Mouse (Mus musculus) ES-Bruce4 (cell line): ENCODE measurements at regions not wholly inside any gene's neighbourhood (a gene's known extent, or its start where the extent isn't known, plus 50 kb on each side); places are given as distances from the start of the nearest gene placed in this dataset.

Source experiments
- H3K27ac ChIP-seq: 2 replicates; pipeline ENCODE4 v1.5.1; 2012; ENCODE audit warnings: low read length, inconsistent platforms; ENCODE audit not compliant: insufficient read depth
- H3K27me3 ChIP-seq: 2 replicates; pipeline ENCODE4 v1.6.1; 2012; ENCODE audit warnings: mild to moderate bottlenecking, low read length, inconsistent platforms; ENCODE audit not compliant: control insufficient read depth, poor library complexity, insufficient read depth, severe bottlenecking
- H3K36me3 ChIP-seq: 2 replicates; pipeline ENCODE4 v1.6.1; 2012; ENCODE audit warnings: inconsistent platforms, mild to moderate bottlenecking, low read length, moderate library complexity; ENCODE audit not compliant: control insufficient read depth, poor library complexity, insufficient read depth, severe bottlenecking
- H3K4me1 ChIP-seq: one replicate; pipeline ENCODE4 v1.8.1; 2011; ENCODE audit warnings: low read length; ENCODE audit not compliant: control insufficient read depth, insufficient read depth
- H3K4me3 ChIP-seq: 2 replicates; pipeline ENCODE4 v1.5.1; 2011; ENCODE audit warnings: low read depth, mild to moderate bottlenecking, low read length
- H3K9ac ChIP-seq: 2 replicates; pipeline ENCODE4 v1.6.1; 2012; ENCODE audit warnings: low read depth, mild to moderate bottlenecking, inconsistent platforms; ENCODE audit not compliant: poor library complexity, severe bottlenecking
- H3K9me3 ChIP-seq: replicated peaks from 2 replicates; pipeline ENCODE4 v1.6.1; 2012; ENCODE audit warnings: mild to moderate bottlenecking, low read length, inconsistent platforms; ENCODE audit not compliant: control insufficient read depth, poor library complexity, insufficient read depth, severe bottlenecking
- CTCF ChIP-seq: IDR thresholded peaks from one replicate; pipeline ENCODE4 v1.8.1; 2011; ENCODE audit warnings: low read depth, low read length
- EP300 ChIP-seq: IDR thresholded peaks from 2 replicates; pipeline ENCODE4 v1.6.1; 2011; ENCODE audit warnings: low read depth, low read length; ENCODE audit not compliant: insufficient read depth
- POLR2A ChIP-seq: IDR thresholded peaks from one replicate; pipeline ENCODE4 v1.8.1; 2011; ENCODE audit warnings: low read length; ENCODE audit not compliant: insufficient read depth

DNA sequence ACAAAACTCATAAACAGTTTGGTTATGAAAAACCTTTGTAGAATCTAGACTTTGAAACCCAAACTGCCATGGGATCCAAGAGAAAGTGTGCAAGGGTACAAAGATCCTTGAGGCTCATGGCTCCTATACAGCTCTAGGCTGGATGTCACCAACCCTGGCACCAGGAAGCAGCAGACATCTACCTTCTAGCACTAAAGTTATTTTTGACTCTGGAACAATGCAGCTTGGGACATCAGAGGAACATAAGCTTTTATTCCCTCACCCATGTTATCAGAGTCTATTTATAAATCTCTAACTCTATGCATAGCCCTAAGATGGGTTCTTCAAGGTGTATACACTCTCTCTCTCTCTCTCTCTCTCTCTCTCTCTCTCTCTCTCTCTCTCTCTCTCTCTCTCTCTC lies 437.4 kb downstream of the Zfp619 start:
- TF ChIP-seq EP300 (no peak), POLR2A (no peak), CTCF (no peak)
- H3K4me3 ChIP-seq, result no peak overlapping the region
- H3K36me3 ChIP-seq, result no peaks in the 10 kb centered on the region
- H3K4me1 ChIP-seq, result no peaks in the 10 kb centered on the region
- no peaks in the 10 kb centered on the region for H3K9me3 ChIP-seq
- H3K27ac ChIP-seq, result no peak overlapping the region
- no peak overlapping the region for H3K9ac ChIP-seq
- no peaks in the 10 kb centered on the region for H3K27me3 ChIP-seq

DNA sequence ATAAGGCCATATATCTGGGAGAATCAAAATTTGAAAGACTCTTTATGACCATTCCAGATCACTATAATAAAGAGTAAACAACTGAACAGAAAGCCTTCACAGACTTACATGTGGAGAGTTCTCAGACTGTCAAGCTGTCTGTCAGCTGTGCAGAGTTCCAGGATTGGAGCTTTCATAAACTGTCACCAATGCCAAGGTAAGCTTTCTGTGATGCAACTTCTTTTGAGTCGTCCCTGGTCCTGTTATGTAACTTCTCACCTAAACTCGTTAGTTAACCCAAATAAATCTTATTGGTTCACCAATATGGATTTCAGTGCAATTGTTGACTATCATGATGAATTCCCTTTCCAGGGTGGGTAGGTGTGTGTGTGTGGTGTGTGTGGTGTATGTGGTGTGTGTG lies 460.6 kb downstream of the Zfp619 start:
- Histone ChIP-seq H3K9ac (no peak overlapping the region), H3K4me3 (no peak overlapping the region), H3K36me3 (no peaks in the 10 kb centered on the region), H3K4me1 (no peaks in the 10 kb centered on the region), H3K27ac (no peak overlapping the region), H3K27me3 (no peaks in the 10 kb centered on the region), H3K9me3 (no peaks in the 10 kb centered on the region)
- TF ChIP-seq POLR2A, result no peak

GRCm38 (mm10) chr7:39981647-39982046 lies 464.1 kb downstream of the Zfp619 start:
- Histone ChIP-seq H3K4me3 (no peak overlapping the region), H3K4me1 (no peaks in the 10 kb centered on the region), H3K9ac (no peak overlapping the region), H3K27ac (no peak overlapping the region), H3K9me3 (no peaks in the 10 kb centered on the region), H3K27me3 (no peaks in the 10 kb centered on the region), H3K36me3 (no peaks in the 10 kb centered on the region)
- TF ChIP-seq POLR2A (no peak), EP300 (no peak), CTCF (no peak)
